Mouse (Mus musculus) lung, postnatal 36 days (tissue): ENCODE results near the gene Rbm34.
"Not testable (repeated sequence)": the region's sequence is repeated elsewhere in the genome, so short reads cannot be mapped to it uniquely, and the experiment has no call there.

ENCODE experiments used
- DNase-seq: peaks from one replicate; pipeline ENCODE4 v3.0.0; 2022; ENCODE audit warnings: mixed read lengths

Rbm34 gene

GRCm38 (mm10) chr8:126970579-126971313 lies at the start of gene Rbm34:
Rbm34 (minus strand) TSS chr8:126971071.
- DNase-seq = peak; percentile 94

- no peak for DNase-seq
Measured at GRCm38 (mm10) chr8:127011668-127012067, 40.8 kb upstream of the Rbm34 start.

GRCm38 (mm10) chr8:126994506-126994905 lies 23.6 kb upstream of the Rbm34 start:
- DNase-seq = no peak

DNA sequence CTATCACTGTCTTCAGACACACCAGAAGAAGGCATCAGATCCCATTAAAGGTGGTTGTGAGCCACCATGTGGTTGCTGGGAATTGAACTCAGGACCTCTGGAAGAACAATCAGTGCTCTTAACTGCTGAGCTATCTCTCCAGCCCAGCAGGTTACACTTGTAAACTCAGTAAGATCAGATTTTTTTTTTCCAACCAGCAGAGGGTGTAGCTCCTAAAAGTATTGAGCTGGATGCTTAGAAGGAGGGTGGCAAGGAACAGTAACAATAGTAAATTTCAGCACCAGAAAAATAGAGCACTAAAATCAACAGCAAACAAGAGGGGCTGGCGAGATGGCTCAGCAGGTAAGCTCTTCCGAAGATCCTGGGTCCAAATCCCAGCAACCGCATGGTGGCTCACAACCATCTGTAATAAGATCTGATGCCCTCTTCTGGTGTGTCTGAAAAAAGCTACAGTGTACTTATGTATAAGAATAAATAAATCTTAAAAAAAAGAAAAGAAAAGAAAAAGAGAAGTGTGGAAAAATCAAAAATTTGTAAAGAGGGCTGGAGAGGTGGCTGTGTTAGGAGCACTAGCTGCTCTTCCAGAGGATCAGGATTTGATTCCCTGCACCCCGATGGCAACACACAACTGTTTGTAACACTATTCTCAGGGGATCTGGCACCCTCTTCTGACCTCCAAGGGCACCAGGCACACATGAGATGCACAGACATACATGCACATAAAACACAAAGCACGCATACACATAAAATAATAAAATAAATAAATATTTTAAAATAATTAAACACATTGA lies 18.7 kb upstream of the Rbm34 start:
- DNase-seq = peak; percentile 28

- no peak for DNase-seq
Measured at GRCm38 (mm10) chr8:126988346-126989006, 17.6 kb upstream of the Rbm34 start.

DNA sequence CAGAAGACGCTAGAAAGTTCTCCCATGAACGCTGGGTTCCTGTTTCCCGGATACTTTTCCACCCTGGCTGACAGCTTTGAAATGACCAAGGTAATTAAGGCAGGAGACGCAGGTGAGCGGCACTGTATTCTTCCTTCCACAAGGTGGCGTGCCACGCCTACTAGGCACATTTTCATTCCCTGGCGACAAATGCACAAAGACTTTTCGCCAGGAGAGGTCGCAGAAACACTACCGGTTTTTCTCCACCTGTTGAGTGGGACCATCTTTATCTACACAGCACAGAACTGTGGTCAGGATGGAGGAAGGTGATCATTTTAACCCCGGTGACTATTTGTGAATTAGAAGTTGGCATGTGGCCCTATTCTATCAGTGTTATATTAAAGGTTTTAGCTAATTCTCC lies 15.6 kb upstream of the Rbm34 start:
- DNase-seq = peak; percentile 93

- no peak for DNase-seq
Measured at GRCm38 (mm10) chr8:126980046-126980445, 9.2 kb upstream of the Rbm34 start.

- DNase-seq = peak; percentile 57
Measured at GRCm38 (mm10) chr8:126979091-126979920, 8.4 kb upstream of the Rbm34 start.

DNA sequence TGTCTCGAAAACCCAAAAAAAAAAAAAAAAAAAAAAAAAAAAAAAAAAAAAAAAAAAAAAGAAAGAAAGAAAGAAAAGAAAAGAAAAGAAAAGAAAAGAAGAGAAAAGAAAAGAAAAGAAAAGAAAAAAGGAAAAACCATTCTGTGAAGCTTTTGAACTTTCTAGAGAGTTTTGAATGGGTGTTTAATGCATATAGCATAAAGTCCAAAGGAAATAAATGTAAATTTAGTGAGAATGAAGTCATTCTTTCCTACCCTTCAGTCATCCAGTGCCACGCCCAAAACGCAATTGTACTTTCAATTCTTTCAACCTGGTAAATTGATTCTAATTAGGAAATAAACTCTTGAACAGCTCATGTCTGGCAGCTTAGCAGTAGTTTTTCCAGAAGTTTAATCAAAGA lies 7.7 kb upstream of the Rbm34 start:
- DNase-seq = not testable (repeated sequence)

GRCm38 (mm10) chr8:126978028-126978427 lies 7.2 kb upstream of the Rbm34 start:
- DNase-seq = no peak

DNA sequence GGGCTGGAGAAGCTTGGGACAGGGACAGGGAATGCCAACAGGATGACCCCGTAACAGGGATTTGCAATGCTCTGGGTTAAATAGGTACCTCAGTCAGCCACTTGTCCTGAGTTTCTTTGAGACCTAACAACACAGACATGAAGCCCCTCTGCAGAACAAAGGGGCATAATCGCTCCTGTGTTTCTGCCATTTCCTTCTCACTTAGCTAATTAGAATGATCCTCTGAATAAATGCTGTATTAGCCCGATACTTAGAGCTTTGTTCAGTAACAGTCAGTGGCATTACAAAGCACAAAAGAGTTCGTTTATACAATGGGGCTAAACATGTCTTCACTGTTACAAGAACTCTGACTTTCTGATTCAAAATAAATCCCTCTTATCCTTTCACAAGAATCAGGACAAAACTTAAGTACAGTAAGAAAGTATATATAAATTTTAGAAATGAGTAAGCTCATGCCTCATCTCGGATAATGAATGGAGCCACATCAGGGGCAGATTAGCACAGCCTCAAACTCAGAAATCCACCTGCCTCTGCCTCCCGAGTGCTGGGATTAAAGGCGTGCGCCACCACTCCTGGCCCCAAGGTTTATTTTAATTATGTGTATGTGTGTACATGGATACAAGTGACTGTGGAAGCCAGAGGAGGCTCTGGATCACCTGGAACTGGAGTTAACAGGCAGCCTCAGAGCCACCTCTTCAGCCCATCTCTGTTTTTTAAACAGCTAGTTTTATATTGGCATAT lies 5.9 kb upstream of the Rbm34 start:
- no peak for DNase-seq

GRCm38 (mm10) chr8:126975706-126976105 lies 4.8 kb upstream of the Rbm34 start:
- DNase-seq = peak; percentile 77

DNA sequence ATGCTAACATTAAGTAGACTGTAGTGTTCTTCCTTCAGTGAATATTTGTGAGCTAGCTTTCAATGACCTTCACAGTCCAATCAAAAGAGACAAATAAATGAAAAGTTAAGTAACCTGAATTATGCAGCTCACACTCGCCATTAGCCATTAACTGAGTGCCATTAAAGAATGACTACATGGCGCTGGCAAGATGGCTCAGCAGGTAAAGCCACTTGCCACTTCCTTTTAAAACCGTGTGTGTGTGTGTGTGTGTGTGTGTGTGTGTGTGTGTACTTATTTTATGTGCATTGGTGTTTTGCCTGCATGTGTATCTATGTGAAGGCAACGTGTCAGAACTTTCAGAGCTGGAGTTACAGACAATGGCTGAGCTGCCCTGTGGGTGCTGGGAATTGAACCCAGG lies 3.6 kb upstream of the Rbm34 start:
- no peak for DNase-seq

GRCm38 (mm10) chr8:126973686-126974265 lies 2.9 kb upstream of the Rbm34 start:
- no peak for DNase-seq

DNA sequence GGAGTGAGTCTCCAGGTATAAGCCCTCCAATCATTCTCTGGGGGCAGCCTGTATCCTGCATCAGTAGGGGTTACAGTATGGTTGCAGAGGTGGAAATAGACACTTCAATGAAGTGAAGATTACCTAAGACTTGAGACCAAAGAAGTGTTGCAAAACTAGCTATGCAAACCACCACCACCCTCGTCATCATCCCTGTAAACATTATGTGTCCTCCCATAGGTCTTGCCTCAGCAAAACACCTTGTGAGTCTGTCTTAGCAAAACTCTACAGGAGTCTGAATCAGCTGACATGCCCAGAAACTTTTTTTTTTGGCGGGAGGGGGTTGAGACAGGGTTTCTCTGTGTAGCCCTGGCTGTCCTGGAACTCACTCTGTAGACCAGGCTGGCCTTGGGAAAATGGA lies 1.8 kb upstream of the Rbm34 start:
- DNase-seq = no peak

DNA sequence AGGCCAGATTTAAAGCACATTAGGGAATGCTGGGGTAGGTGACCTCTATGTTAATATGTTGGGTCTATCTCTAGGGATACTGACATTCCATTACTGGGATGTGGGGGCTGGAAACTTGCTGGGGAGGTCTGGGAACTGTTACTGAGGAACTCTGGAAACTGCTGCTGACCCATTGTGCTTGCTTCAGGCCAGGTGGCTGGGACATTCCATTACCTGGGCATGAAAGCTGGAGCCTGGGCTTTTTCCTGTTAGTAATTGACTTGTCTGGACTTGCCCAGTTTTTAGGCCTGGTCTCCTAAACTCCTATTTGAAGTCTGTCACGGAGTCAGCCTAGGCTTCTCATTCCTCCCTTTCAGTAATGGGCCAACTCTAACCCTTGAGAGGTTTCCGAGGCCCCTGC lies 1.2 kb upstream of the Rbm34 start:
- DNase-seq = no peak

DNA sequence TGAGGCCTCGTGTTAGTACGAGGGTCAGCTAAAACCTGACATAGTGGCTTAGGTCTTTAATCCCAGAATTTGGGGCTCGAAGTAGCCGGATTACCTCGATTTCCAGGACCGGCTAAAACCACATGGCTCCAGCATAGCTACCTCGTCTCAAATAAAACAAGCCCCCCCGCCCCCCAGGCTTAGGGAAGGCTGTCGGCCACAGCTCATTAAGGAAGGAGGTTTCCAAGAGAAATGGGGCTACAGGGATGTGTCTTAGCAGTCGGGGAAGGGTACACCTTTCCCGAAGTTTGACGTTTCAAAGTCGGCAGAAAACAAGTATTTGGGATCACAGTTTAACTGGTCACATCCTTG lies 418 bp upstream of the Rbm34 start:
- DNase-seq = no peak

- no peak for DNase-seq
Measured at GRCm38 (mm10) chr8:126969546-126969945, 1.3 kb downstream of the Rbm34 start.

- no peak for DNase-seq
Measured at GRCm38 (mm10) chr8:126968107-126968506, 2.8 kb downstream of the Rbm34 start.

GRCm38 (mm10) chr8:126965246-126965645 lies 5.6 kb downstream of the Rbm34 start:
- no peak for DNase-seq

DNA sequence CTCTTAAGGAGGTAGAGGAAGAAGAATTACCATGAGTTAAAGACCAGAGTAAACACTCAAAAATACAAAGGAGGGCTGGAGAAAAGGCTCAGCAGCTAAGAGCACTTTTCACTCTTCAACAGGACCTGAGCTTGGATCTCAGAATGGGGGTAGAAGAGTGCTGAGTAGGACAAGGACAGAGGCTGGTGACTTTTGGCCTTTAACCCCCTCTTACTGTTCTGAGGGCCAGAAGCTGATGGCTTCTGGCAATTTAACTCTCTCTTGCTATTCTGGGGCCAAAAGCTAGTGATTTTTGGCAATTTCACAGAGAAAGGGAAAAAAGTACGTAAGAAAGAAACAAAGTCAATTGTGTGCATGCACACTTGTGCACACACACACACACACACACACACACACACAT lies 8.0 kb downstream of the Rbm34 start:
- DNase-seq = no peak

GRCm38 (mm10) chr8:126961516-126961915 lies 9.4 kb downstream of the Rbm34 start:
- DNase-seq = no peak
